Mouse (Mus musculus) hindbrain, embryonic 16.5 days (tissue): Measurements from ENCODE around the gene Dnmbp. TPM values are rescaled to one million over a fixed set of nuclear protein-coding genes. Genes with fewer than 3 reads are reported as not detected.
"Not testable (repeated sequence)": the region's sequence is repeated elsewhere in the genome, so short reads cannot be mapped to it uniquely, and the experiment has no call there.

Experiments used
- ATAC-seq: fragments of 200-750 bp; cut with Nextera tagmentation; 2 replicates; pipeline ENCODE4 v1.8.0; 2017; ENCODE audit warnings: moderate TSS enrichment, moderate library complexity
- H3K27ac ChIP-seq: fragments of 300-500 bp; sonication (generic); 2 replicates; pipeline ENCODE4 v1.5.1; 2014; ENCODE audit warnings: low read depth, mild to moderate bottlenecking, control low read depth, low read length, moderate library complexity
- H3K27me3 ChIP-seq: fragments of 300-500 bp; sonication (generic); replicated peaks from 2 replicates; pipeline ENCODE4 v1.6.1; 2014; ENCODE audit warnings: low read length; ENCODE audit not compliant: control insufficient read depth, insufficient read depth
- H3K36me3 ChIP-seq: fragments of 300-500 bp; sonication (generic); 2 replicates; pipeline ENCODE4 v1.6.1; 2014; ENCODE audit warnings: mild to moderate bottlenecking, low read length, moderate library complexity, mixed read lengths; ENCODE audit not compliant: control insufficient read depth, insufficient read depth
- H3K4me1 ChIP-seq: fragments of 300-500 bp; sonication (generic); 2 replicates; pipeline ENCODE4 v1.6.1; 2014; ENCODE audit warnings: low read depth, low read length; ENCODE audit not compliant: control insufficient read depth, insufficient read depth
- H3K4me2 ChIP-seq: fragments of 300-500 bp; sonication (generic); 2 replicates; pipeline ENCODE4 v1.6.1; 2014; ENCODE audit warnings: mild to moderate bottlenecking, low read length, control low read depth, moderate library complexity
- H3K4me3 ChIP-seq: fragments of 300-500 bp; sonication (generic); 2 replicates; pipeline ENCODE4 v1.5.1; 2014; ENCODE audit warnings: mild to moderate bottlenecking, low read length, control low read depth, moderate library complexity
- H3K9ac ChIP-seq: fragments of 300-500 bp; sonication (generic); 2 replicates; pipeline ENCODE4 v1.6.1; 2014; ENCODE audit warnings: low read depth, mild to moderate bottlenecking, control low read depth, low read length, moderate library complexity
- H3K9me3 ChIP-seq: fragments of 300-500 bp; sonication (generic); 2 replicates; pipeline ENCODE4 v1.6.1; 2014; ENCODE audit warnings: mild to moderate bottlenecking, low read length, moderate library complexity; ENCODE audit not compliant: control insufficient read depth
- WGBS: fragments of 180-500 bp; shearing (Covaris S2); extraction: QIAGEN DNeasy Blood & Tissue Kit; methylation state at CpG from one replicate; pipeline ENCODE4 v1.1.7; 2014; 5-methylcytosine and 5-hydroxymethylcytosine counted together
- polyA plus RNA-seq: library from polyadenylated mRNA; unstranded; fragments of >200 nt; fragmentation: Nextera tagmentation; extraction: Ambion mirVana; gene quantifications from 2 replicates; pipeline ENCODE4 v1.2.1, GENCODE M21; 2015

The Dnmbp gene
- polyA plus RNA-seq, 1 experiment from 2014 or later: 8.1 TPM

DNA sequence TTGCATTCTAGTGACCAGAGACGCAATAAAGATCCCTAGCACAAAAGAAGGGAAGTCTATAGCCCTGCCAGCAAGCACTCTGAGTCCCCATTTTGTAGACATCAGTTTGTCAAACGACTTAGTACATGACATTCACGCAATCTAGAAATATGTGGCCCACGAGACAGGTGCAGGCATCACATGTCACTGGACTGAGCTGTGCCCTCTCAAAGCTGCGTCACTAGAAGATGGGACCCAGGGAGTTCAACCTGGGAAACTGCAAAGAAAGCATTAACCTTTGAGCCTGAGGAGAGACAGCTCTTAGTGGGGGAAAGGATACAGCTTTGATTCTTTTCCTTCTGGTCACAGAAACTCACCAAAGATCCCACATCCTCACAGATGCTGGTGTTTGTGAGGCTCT lies 15.3 kb upstream of the Dnmbp start:
- no peak overlapping the region for H3K27ac ChIP-seq
- no peak overlapping the region for H3K4me3 ChIP-seq
- no peaks in the 10 kb centered on the region for H3K4me1 ChIP-seq
- no peaks in the 10 kb centered on the region for H3K9me3 ChIP-seq
- ATAC-seq: no peak
- no peak overlapping the region for H3K9ac ChIP-seq
- no peaks in the 10 kb centered on the region for H3K27me3 ChIP-seq
- H3K36me3 ChIP-seq: no peaks in the 10 kb centered on the region
- no peak overlapping the region for H3K4me2 ChIP-seq
- 70% methylated on average over 5 of the region's 5 CpGs for WGBS

DNA sequence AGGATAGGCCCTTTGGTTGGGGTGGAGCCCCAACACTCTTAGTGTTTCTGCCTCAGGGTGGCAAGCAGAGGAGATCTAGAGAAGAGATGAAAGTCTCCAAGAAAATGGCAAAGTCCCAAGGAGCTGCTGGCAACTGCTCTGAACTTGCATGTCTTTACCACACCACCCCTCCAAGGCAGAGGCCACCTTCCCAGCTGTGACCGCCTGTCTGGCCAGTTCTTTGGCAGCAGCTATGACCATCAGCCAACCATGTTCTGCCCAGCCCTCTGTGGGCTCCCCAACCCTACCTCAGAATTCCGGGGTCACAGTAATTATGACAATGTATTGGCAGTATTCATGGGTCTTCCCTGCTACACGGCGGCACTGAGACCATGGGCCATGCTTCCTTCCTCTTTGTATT lies 14.9 kb upstream of the Dnmbp start:
- Histone ChIP-seq H3K9ac (no peak overlapping the region), H3K9me3 (no peaks in the 10 kb centered on the region), H3K27ac (no peak overlapping the region), H3K4me3 (no peak overlapping the region), H3K4me2 (no peak overlapping the region), H3K36me3 (no peaks in the 10 kb centered on the region), H3K27me3 (no peaks in the 10 kb centered on the region), H3K4me1 (no peaks in the 10 kb centered on the region)
- 68% methylated on average over 4 of the region's 4 CpGs for WGBS
- ATAC-seq: no peak

DNA sequence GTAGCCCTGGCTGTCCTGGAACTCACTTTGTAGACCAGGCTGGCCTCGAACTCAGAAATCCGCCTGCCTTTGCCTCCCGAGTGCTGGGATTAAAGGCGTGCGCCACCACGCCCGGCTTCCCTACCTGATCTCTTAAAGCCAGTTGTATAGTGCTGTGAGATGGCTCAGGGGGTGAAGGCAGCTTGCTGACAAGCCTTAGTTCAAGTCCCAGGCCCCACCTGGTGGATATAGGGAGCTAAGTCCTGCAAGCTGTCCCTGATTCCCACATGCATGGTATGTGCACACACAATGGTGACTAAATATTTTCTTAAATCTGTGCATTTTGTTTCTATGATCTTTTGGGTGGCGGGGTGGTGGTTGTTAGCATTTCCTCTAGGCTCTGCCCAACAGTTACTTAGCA lies 12.9 kb upstream of the Dnmbp start:
- not testable (repeated sequence) for H3K4me3 ChIP-seq, H3K4me2 ChIP-seq, H3K9ac ChIP-seq, H3K36me3 ChIP-seq, H3K4me1 ChIP-seq, H3K27me3 ChIP-seq, H3K27ac ChIP-seq, ATAC-seq, H3K9me3 ChIP-seq
- WGBS: 92% methylated on average over 8 of the region's 8 CpGs

DNA sequence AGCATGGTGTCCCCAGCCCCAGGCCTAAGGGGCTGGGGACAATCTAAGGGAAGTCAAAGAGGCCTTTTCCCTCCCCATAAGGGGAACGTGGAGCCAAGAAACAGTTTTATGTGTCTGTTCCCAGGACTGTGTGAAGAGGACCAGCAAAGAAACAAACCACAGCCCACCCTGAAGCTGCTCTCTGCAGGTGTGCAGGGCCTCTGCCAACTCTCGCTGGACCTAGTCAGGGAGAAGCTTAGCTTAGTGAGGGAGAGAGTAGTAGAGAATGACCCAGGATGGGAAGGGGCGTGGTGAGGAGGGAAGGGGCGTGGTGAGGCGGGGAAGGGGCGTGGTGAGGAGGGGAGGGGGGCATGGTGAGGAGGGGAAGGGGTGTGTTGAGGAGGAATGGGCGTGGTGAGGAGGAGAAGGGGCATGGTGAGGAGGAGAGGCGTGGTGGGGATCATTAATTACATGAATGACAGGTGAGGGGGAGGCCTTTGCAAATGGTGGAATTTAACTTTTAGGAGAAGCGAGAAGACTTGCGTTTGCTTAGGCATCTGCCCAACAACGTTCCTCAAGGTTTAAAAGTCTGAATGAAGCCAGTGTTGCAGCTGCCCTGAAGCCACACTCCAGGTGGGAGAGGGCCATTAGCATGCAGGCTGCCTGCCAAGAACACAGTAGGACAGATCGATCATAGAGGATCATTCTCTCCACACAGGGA lies 9.3 kb upstream of the Dnmbp start:
- Histone ChIP-seq H3K27me3 (no peaks in the 10 kb centered on the region), H3K27ac (no peak overlapping the region), H3K36me3 (no peaks in the 10 kb centered on the region), H3K9ac (no peak overlapping the region), H3K4me2 (no peak overlapping the region; the same call in 1 of the 2 replicates), H3K4me1 (peaks cover 5% of the 10 kb centered on the region), H3K4me3 (no peak overlapping the region), H3K9me3 (no peaks in the 10 kb centered on the region)
- WGBS: 4% methylated on average over 12 of the region's 12 CpGs
- no peak for ATAC-seq

DNA sequence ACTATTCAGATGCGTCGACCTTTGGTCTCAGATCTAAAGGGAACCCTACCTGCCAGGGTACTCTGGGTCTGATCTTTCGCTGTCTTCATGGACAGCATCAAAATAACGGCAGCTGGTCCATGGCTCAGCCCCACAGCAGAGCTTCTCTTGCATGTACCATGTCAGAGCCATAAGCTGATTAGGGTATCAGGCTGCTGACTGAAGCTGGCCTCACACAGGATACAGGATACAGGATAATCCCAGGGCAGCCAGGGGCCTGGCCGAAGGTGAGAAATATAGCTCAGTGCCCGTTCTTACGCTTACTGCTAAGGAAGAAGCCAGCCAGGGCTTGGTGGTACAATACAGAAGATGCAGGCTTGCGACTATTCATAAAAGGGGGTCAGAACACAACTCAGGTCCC lies 4.6 kb upstream of the Dnmbp start:
- Histone ChIP-seq H3K9ac (no peak overlapping the region), H3K4me2 (no peak overlapping the region), H3K9me3 (no peaks in the 10 kb centered on the region), H3K27me3 (no peaks in the 10 kb centered on the region), H3K27ac (no peak overlapping the region), H3K4me1 (peaks cover 4% of the 10 kb centered on the region), H3K4me3 (no peak overlapping the region), H3K36me3 (no peaks in the 10 kb centered on the region)
- no peak for ATAC-seq
- 93% methylated on average over 8 of the region's 8 CpGs for WGBS

DNA sequence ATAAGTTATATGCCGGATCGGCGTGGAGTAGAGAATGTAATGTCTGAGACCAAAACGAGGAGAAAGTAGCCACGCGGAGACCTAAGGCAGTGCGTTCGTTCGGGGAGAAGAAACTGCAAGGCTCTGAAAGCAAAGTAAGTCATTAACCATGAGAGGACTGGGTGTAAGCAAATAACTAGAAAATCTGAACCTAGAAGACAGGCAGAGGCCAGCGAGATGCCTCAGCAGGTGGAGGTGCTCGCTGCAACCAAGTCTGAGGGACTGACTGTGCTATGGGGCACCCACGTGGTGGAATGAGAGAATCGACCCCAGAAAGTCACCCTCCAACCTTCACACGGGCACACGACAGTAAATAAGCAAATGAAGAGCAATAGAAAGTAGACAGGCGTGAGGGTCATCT lies 3.1 kb upstream of the Dnmbp start:
- 76% methylated on average over 16 of the region's 16 CpGs for WGBS
- Histone ChIP-seq H3K36me3 (no peaks in the 10 kb centered on the region), H3K27me3 (no peaks in the 10 kb centered on the region), H3K4me1 (peaks cover 10% of the 10 kb centered on the region), H3K4me3 (no peak overlapping the region), H3K4me2 (no peak overlapping the region), H3K27ac (no peak overlapping the region), H3K9me3 (no peaks in the 10 kb centered on the region), H3K9ac (no peak overlapping the region)
- ATAC-seq: no peak

DNA sequence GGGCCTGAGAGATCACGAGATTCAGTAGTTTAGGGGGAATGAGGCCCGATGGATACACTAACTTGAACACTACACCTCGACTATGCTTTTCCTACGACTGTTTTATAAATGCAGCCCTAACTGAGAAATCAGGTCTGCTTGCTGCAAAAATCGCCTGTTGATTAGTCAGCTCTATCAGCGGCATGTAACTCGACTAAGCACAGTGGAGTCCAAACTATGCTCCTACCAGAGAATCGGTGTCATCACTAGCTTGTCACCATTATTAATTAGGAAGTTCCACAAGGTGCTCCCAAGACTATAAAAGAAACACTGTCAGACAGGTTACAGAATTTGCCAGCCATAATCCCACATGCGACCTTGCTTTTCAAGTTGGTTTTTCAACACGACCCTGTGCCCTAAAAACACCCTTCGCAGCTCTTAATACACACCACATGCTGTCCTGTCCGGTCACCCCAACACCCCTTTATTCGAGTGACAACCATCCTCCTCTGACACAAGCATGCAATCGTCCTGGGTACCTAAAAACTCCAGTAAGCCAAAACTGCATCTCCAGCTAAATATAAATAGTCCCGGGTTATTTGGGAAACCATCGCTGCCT lies 721 bp downstream of the Dnmbp start:
- H3K27me3 ChIP-seq: no peaks in the 10 kb centered on the region
- H3K9ac ChIP-seq: peak overlapping the region; percentile 87
- no peaks in the 10 kb centered on the region for H3K9me3 ChIP-seq
- H3K4me3 ChIP-seq: peak overlapping the region; percentile 84
- WGBS: 29% methylated on average over 16 of the region's 16 CpGs
- H3K27ac ChIP-seq: no peak overlapping the region
- peak; percentile 45 for ATAC-seq
- H3K4me1 ChIP-seq: peaks cover 10% of the 10 kb centered on the region
- H3K4me2 ChIP-seq: peak overlapping the region; percentile 76
- H3K36me3 ChIP-seq: no peaks in the 10 kb centered on the region

DNA sequence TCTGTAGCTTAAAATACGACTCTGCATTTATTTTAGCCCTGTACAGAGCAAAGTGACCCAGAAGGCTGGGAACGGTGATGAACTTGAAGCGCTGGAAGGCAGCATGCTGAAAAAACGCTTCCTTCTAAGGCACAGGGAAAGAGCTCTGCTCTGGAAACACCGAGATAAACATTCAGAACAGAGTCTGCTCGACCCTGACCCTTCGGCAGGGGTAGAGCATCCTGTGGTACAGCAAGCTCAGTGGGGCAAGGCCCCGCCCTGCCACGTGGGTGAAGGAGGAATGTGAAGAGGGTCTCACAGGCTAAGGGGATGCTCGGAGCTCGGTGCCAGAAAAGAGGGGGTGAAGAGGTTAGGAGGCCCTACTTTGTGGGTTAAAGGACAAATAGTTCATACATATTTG lies 1.6 kb downstream of the Dnmbp start:
- Histone ChIP-seq H3K27me3 (no peaks in the 10 kb centered on the region), H3K4me1 (peaks cover 10% of the 10 kb centered on the region), H3K36me3 (no peaks in the 10 kb centered on the region), H3K27ac (no peak overlapping the region), H3K4me2 (no peak overlapping the region), H3K4me3 (no peak overlapping the region), H3K9me3 (no peaks in the 10 kb centered on the region), H3K9ac (no peak overlapping the region)
- WGBS: 50% methylated on average over 11 of the region's 11 CpGs
- ATAC-seq: no peak

DNA sequence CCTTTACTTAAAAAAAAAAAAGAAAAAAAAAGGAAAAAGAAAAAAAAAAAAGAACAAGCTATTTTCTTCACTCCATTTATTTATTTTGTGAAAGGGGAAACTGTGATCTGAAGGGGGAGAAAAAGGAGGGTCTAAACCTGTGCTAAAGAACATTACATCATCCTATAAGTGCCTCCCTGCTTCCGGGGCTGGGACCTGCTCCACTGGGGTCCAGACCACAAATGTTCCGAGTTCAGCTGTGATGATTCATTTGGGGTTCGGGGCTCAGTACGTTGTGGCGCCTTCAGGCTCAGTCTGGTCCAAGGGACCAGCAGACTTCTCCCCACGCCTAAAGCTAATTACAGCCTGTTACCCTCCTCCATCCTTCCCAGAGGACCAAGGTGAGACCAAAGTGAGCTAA lies 9.1 kb downstream of the Dnmbp start:
- peaks cover 2% of the 10 kb centered on the region for H3K4me1 ChIP-seq
- H3K27ac ChIP-seq: no peak overlapping the region
- WGBS: 84% methylated on average over 6 of the region's 6 CpGs
- H3K27me3 ChIP-seq: no peaks in the 10 kb centered on the region
- H3K9me3 ChIP-seq: no peaks in the 10 kb centered on the region
- ATAC-seq: no peak
- no peak overlapping the region for H3K4me2 ChIP-seq
- H3K4me3 ChIP-seq: no peak overlapping the region
- no peak overlapping the region; the same call in 1 of the 2 replicates for H3K9ac ChIP-seq
- H3K36me3 ChIP-seq: no peaks in the 10 kb centered on the region
